In the genomic region with DNA sequence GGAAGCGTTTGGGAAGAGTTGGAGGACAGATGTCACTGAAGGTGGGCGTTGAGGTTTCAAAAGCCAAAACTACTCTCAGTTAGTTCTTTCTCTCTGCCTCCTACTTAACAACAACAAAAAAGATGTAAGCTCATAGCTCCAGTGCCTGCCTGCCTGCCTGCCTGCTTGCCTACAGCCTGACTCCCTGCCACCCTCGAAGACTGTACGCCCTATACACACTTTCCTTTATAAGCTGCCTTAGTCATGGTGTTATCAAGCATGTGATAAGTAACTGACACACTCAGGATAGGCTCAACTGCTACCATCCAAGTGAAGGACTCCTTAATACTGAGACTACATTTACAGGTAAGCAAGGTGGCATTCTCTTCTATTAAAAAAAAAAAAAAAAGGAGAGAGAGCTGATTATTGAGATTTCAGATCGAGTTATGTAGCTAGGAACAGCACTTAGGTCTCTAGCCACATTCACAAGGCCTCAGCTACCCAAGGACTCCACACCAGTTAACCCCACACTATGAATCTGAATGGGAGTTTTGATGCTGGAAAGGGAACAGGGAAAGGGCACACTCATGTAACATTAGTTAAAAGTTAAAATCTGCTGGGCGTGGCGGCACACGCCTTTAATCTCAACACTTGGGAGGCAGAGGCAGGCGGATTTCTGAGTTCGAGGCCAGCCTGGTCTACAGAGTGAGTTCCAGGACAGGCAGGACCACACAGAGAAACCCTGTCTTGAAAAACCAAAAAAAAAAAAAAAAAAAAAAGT, we compare ENCODE assay signal across 22 mouse cellular contexts.
DNase-seq lines count a peak whose midpoint lies in the region; ATAC-seq and TF ChIP-seq lines count a peak whose summit lies in the region.
"Had no signal": no experiment of that assay in that cellular context is flagged by ENCODE, and none has a peak within 500 bp of the region (broad histone marks: within the 10 kb centered on the region; RNA-seq: fewer than 3 reads in every experiment).

No protein-coding gene starts in this region.

- TF ChIP-seq CTCF in MEL (IDR thresholded peaks at IDR 0.05 in 2 of 3, conservative IDR thresholded peaks at IDR 0.05 in 1 of 3; ENCODE audit: control insufficient read depth in 1 of 3, insufficient read depth in 1 of 3, low read depth in 2 of 3, low read length in 3 of 3, poor library complexity in 1 of 3, severe bottlenecking in 1 of 3) = no peak

- no peak overlapping the region for H3K4me3 ChIP-seq in liver, embryonic 12.5 days
- no peak overlapping the region for H3K4me3 ChIP-seq in MEL (ENCODE audit: control insufficient read depth in 1 of 2, insufficient read depth in 1 of 2, low read depth in 2 of 2, low read length in 2 of 2)
- no peak overlapping the region for H3K4me3 ChIP-seq in forebrain, embryonic 14.5 days (ENCODE audit: low read depth, low read length)
- H3K4me3 ChIP-seq: embryonic facial prominence, embryonic 12.5 days; hindbrain, embryonic 12.5 days; midbrain, embryonic 13.5 days; neural tube, embryonic 12.5 days had no signal

- WGBS in liver, embryonic 12.5 days (ENCODE audit: insufficient replicate concordance) = 72% methylated on average over 10 of the region's 10 CpGs
- WGBS in forebrain, embryonic 14.5 days = 94% methylated on average over 10 of the region's 10 CpGs

- no peak overlapping the region for H3K4me2 ChIP-seq in liver, embryonic 12.5 days
- no peak overlapping the region for H3K4me2 ChIP-seq in forebrain, embryonic 14.5 days (ENCODE audit: low read length)
- H3K4me2 ChIP-seq: embryonic facial prominence, embryonic 12.5 days; hindbrain, embryonic 12.5 days; midbrain, embryonic 13.5 days; neural tube, embryonic 12.5 days had no signal

- peaks cover 67% of the 10 kb centered on the region for H3K4me1 ChIP-seq in liver, embryonic 12.5 days
- H3K4me1 ChIP-seq in MEL (ENCODE audit: control insufficient read depth in 1 of 2, insufficient read depth in 2 of 2, low read length in 2 of 2) = peaks cover 22 to 33% of the 10 kb centered on the region in 2 experiments
- H3K4me1 ChIP-seq in forebrain, embryonic 14.5 days (ENCODE audit: control insufficient read depth, insufficient read depth, low read length) = 0 out of 2 replicates have a peak, but pooled peaks cover 3% of the 10 kb centered on the region
- H3K4me1 ChIP-seq: neural tube, embryonic 12.5 days had no signal

- ATAC-seq in liver, embryonic 12.5 days = peak; percentile 72; the same call in 1 of the 2 replicates
- ATAC-seq in megakaryocyte-erythroid progenitor cell, adult 5-6 weeks (replicated peaks; ENCODE audit: low FRiP score, low TSS enrichment, poor library complexity, severe bottlenecking) = 0 out of 2 replicates have a peak, but pooled peaks have one; percentile 58
- ATAC-seq in forebrain, embryonic 14.5 days = no peak
- ATAC-seq: midbrain, embryonic 13.5 days had no signal

- H3K27ac ChIP-seq in liver, embryonic 12.5 days = no peak overlapping the region
- H3K27ac ChIP-seq in MEL (ENCODE audit: control insufficient read depth, low read depth, low read length) = peak overlapping the region; percentile 30
- no peak overlapping the region for H3K27ac ChIP-seq in forebrain, embryonic 14.5 days (ENCODE audit: low read depth, low read length)
- H3K27ac ChIP-seq: embryonic facial prominence, embryonic 12.5 days; hindbrain, embryonic 12.5 days; liver, embryonic 14.5 days; neural tube, embryonic 12.5 days had no signal

- peak; percentile 63 to 76; a peak in 3 of 4 replicates for TF ChIP-seq EP300 in MEL (IDR thresholded peaks at IDR 0.05; ENCODE audit: low read depth in 1 of 2, low read length in 2 of 2)

- H3K9ac ChIP-seq in liver, embryonic 12.5 days = no peak overlapping the region
- no peak overlapping the region for H3K9ac ChIP-seq in MEL (ENCODE audit: control insufficient read depth, low read depth, low read length, poor library complexity, severe bottlenecking)
- H3K9ac ChIP-seq in forebrain, embryonic 14.5 days (ENCODE audit: low read length) = no peak overlapping the region
- H3K9ac ChIP-seq: embryonic facial prominence, embryonic 12.5 days; hindbrain, embryonic 12.5 days; liver, embryonic 14.5 days; midbrain, embryonic 13.5 days; neural tube, embryonic 12.5 days had no signal

- TF ChIP-seq RAD21 in MEL (IDR thresholded peaks at IDR 0.05; ENCODE audit: low read depth, low read length) = no peak

- TF ChIP-seq POLR2A in MEL (IDR thresholded peaks at IDR 0.05; ENCODE audit: control insufficient read depth in 1 of 2, insufficient read depth in 1 of 2, low read depth in 1 of 2, low read length in 2 of 2, poor library complexity in 1 of 2) = no peak

- H3K36me3 ChIP-seq in liver, embryonic 12.5 days = peaks cover 12% of the 10 kb centered on the region
- peaks cover 8 to 35% of the 10 kb centered on the region in 2 experiments for H3K36me3 ChIP-seq in MEL (ENCODE audit: control insufficient read depth in 1 of 2, insufficient read depth in 2 of 2, low read length in 2 of 2)
- peaks cover 12% of the 10 kb centered on the region for H3K36me3 ChIP-seq in forebrain, embryonic 14.5 days (ENCODE audit: control insufficient read depth, insufficient read depth, low read length)
- H3K36me3 ChIP-seq: midbrain, embryonic 13.5 days had no signal

- no peaks in the 10 kb centered on the region for H3K27me3 ChIP-seq in liver, embryonic 12.5 days (replicated peaks)
- H3K27me3 ChIP-seq in MEL (ENCODE audit: control insufficient read depth in 1 of 2, insufficient read depth in 2 of 2, low read length in 2 of 2) = no peaks in the 10 kb centered on the region
- H3K27me3 ChIP-seq in forebrain, embryonic 14.5 days (replicated peaks; ENCODE audit: control insufficient read depth, insufficient read depth, low read length) = no peaks in the 10 kb centered on the region
- H3K27me3 ChIP-seq: embryonic facial prominence, embryonic 12.5 days; hindbrain, embryonic 12.5 days; midbrain, embryonic 13.5 days; neural tube, embryonic 12.5 days had no signal

- H3K79me2 ChIP-seq in MEL (ENCODE audit: control insufficient read depth, insufficient read depth, low read length, poor library complexity) = peaks cover 22% of the 10 kb centered on the region

- DNase-seq in liver (no peak), MEL (ENCODE audit: low read depth, low spot score) (peak; percentile 66)
- DNase-seq in brain, adult 2 months (ENCODE audit: low read depth, low spot score) = peak; percentile 52
- no peak for DNase-seq in adrenal gland, postnatal 4 days (ENCODE audit: low spot score in 2 of 2)
- no peak for DNase-seq in forebrain, embryonic 14.5 days (ENCODE audit: low spot score)
- DNase-seq: adrenal gland, postnatal 36 days; cerebellum, adult 2 months; cerebellum, postnatal 25 days; gastrocnemius, postnatal 10 days; heart, adult 18-20 months; kidney, adult 11 months; kidney, postnatal 4 days; lung, postnatal 10 days; thymus, adult 18-20 months; thymus, postnatal 36 days had no signal

- no peaks in the 10 kb centered on the region for H3K9me3 ChIP-seq in liver, embryonic 12.5 days (replicated peaks)
- H3K9me3 ChIP-seq in MEL (replicated peaks; ENCODE audit: insufficient read depth, low read length) = no peaks in the 10 kb centered on the region
- no peaks in the 10 kb centered on the region for H3K9me3 ChIP-seq in forebrain, embryonic 14.5 days (replicated peaks; ENCODE audit: control insufficient read depth, low read length)
- H3K9me3 ChIP-seq: embryonic facial prominence, embryonic 12.5 days; hindbrain, embryonic 12.5 days; midbrain, embryonic 13.5 days; neural tube, embryonic 12.5 days had no signal

TF ChIP-seq in MEL, 35 proteins besides CTCF, POLR2A, EP300 and RAD21:
- TF ChIP-seq MYC (IDR thresholded peaks at IDR 0.05; ENCODE audit: low read depth, low read length) (no peak), NELFE (IDR thresholded peaks at IDR 0.05; ENCODE audit: low read depth, low read length) (no peak), GABPA (IDR thresholded peaks at IDR 0.05; ENCODE audit: low read depth, low read length) (no peak), MYB (IDR thresholded peaks at IDR 0.05; ENCODE audit: low read depth, low read length) (0 out of 2 replicates have a peak, but pooled peaks have one; percentile 66), CHD1 (IDR thresholded peaks at IDR 0.05; ENCODE audit: low read depth, low read length) (no peak), MXI1 (IDR thresholded peaks at IDR 0.05; ENCODE audit: low read depth, low read length) (no peak), ZNF384 (IDR thresholded peaks at IDR 0.05; ENCODE audit: low read depth, low read length) (no peak), GATA1 (IDR thresholded peaks at IDR 0.05; ENCODE audit: low read depth, low read length) (peak; percentile 71), SIN3A (IDR thresholded peaks at IDR 0.05; ENCODE audit: low read length) (no peak), ZKSCAN1 (IDR thresholded peaks at IDR 0.05; ENCODE audit: low read depth, low read length) (no peak), MAX (IDR thresholded peaks at IDR 0.05; ENCODE audit: low read length) (0 out of 2 replicates have a peak, but pooled peaks have one; percentile 17)

Comparison
In these comparisons a context has a peak if more than half of its experiments do, and no peak if none do; other contexts are left out.
1. DNase-seq: peak in MEL (single experiment) and brain, adult 2 months (single experiment); none in liver (single experiment), adrenal gland, postnatal 4 days (0 of 2) and forebrain, embryonic 14.5 days (single experiment).